Comparison of ENCODE assay signal across 8 mouse cellular contexts in the genomic region with DNA sequence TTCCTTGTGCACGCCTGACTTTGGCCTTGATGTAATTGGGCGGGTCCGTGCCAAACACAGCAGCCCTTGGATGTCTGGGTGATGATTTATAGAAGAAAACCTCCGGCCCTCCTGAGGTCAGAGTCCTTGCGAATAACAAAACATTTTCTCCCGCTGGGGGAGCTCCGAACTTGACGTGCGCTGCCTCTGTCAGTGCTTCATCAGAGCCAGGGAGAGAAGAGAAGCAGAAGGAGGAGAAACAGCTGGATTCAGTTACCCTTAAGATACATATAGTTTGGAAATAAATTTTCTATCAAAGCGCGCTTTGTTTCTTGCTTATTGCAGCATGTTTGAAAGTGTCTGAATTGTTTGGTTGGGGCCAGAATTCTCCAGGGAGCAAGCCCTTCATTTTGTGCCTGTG.
A peak's percentile ranks its signal among the peaks of the same experiment; 100 is the strongest.
DNase-seq lines count a peak whose midpoint lies in the region; ATAC-seq and TF ChIP-seq lines count a peak whose summit lies in the region.
"Had no signal": no experiment of that assay in that cellular context is flagged by ENCODE, and none has a peak within 500 bp of the region (broad histone marks: within the 10 kb centered on the region; RNA-seq: fewer than 3 reads in every experiment).

No protein-coding gene starts in this region.

- DNase-seq in ES-CJ7 (ENCODE audit: low read depth, low spot score), result peak; percentile 62
- DNase-seq in ZHBTc4 (ENCODE audit: low read depth, low spot score), result peak; percentile 71
- peak; percentile 36 for DNase-seq in forelimb bud, embryonic 11.5 days (ENCODE audit: low read depth, low spot score)
- DNase-seq in kidney, postnatal 36 days, result peak; percentile 76 to 80
- DNase-seq in urinary bladder, adult 2 months (ENCODE audit: low spot score), result no peak
- no peak for DNase-seq in liver, postnatal 0 days
- no peak for DNase-seq in left cerebral cortex, adult 18-20 months (ENCODE audit: low spot score in 2 of 2)
- DNase-seq: layer of hippocampus, adult 9-11 months had no signal

- no peak overlapping the region for H3K27ac ChIP-seq in liver, postnatal 0 days (ENCODE audit: low read depth)

- H3K4me3 ChIP-seq in liver, postnatal 0 days (ENCODE audit: low read depth, low read length), result no peak overlapping the region

- H3K36me3 ChIP-seq in liver, postnatal 0 days (replicated peaks; ENCODE audit: insufficient read depth, low read length), result no peaks in the 10 kb centered on the region

- no peak for ATAC-seq in liver, postnatal 0 days

- no peak for TF ChIP-seq EP300 in liver, postnatal 0 days (IDR thresholded peaks at IDR 0.05; ENCODE audit: low read depth)

- H3K4me2 ChIP-seq in liver, postnatal 0 days (ENCODE audit: low read depth, low read length), result no peak overlapping the region

- H3K9ac ChIP-seq in liver, postnatal 0 days (replicated peaks), result no peak overlapping the region

- H3K4me1 ChIP-seq in liver, postnatal 0 days (ENCODE audit: insufficient read depth), result no peaks in the 10 kb centered on the region

- H3K9me3 ChIP-seq in liver, postnatal 0 days (ENCODE audit: low read length), result no peaks in the 10 kb centered on the region

- 24% methylated on average over 11 of the region's 11 CpGs for WGBS in liver, postnatal 0 days (ENCODE audit: insufficient replicate concordance)

- TF ChIP-seq CTCF in liver, postnatal 0 days (IDR thresholded peaks at IDR 0.05; ENCODE audit: low read depth), result no peak

- no peaks in the 10 kb centered on the region for H3K27me3 ChIP-seq in liver, postnatal 0 days (ENCODE audit: insufficient read depth, low read length)

Comparison
In these comparisons a context has a peak if more than half of its experiments do, and no peak if none do; other contexts are left out.
1. DNase-seq: peak in ES-CJ7 (single experiment), ZHBTc4 (single experiment), forelimb bud, embryonic 11.5 days (single experiment) and kidney, postnatal 36 days (2 of 2); none in urinary bladder, adult 2 months (single experiment), liver, postnatal 0 days (single experiment) and left cerebral cortex, adult 18-20 months (0 of 2).